Mouse (Mus musculus) small intestine, adult 2 months (tissue): Measurements from ENCODE around the gene Mtmr14. TPM values are rescaled to one million over a fixed set of nuclear protein-coding genes. Genes with fewer than 3 reads are reported as not detected.

Experiments used
- H3K27ac ChIP-seq: fragments of 200-500 bp; 2 replicates; pipeline ENCODE4 v1.5.1; 2012; ENCODE audit warnings: low read depth, low read length, control low read depth, inconsistent platforms; ENCODE audit not compliant: insufficient read depth
- H3K27me3 ChIP-seq: fragments of 200-500 bp; 2 replicates; pipeline ENCODE4 v1.6.1; 2012; ENCODE audit warnings: mild to moderate bottlenecking, moderate library complexity, low read length, inconsistent platforms; ENCODE audit not compliant: control insufficient read depth, insufficient read depth
- H3K36me3 ChIP-seq: fragments of 200-500 bp; 2 replicates; pipeline ENCODE4 v1.6.1; 2012; ENCODE audit warnings: mild to moderate bottlenecking, low read length, control low read depth, inconsistent platforms; ENCODE audit not compliant: control insufficient read depth, insufficient read depth
- H3K4me1 ChIP-seq: fragments of 200-500 bp; 2 replicates; pipeline ENCODE4 v1.6.1; 2012; ENCODE audit warnings: low read length, inconsistent platforms, mixed read lengths; ENCODE audit not compliant: control insufficient read depth, insufficient read depth, insufficient read length
- H3K4me3 ChIP-seq: fragments of 200-500 bp; 2 replicates; pipeline ENCODE4 v1.5.1; 2012; ENCODE audit warnings: low read depth, mild to moderate bottlenecking, control low read depth, inconsistent platforms, low read length, moderate library complexity
- CTCF ChIP-seq: fragments of 200-500 bp; IDR thresholded peaks from 2 replicates; pipeline ENCODE4 v1.5.1; 2012; ENCODE audit warnings: low read depth, mild to moderate bottlenecking, control low read depth, inconsistent platforms, low read length, moderate library complexity, mixed read lengths; ENCODE audit not compliant: insufficient replicate concordance, insufficient read length; ENCODE audit errors: extremely low read depth
- POLR2A ChIP-seq: fragments of 200-500 bp; IDR thresholded peaks from 2 replicates; pipeline ENCODE4 v1.6.1; 2012; ENCODE audit warnings: low read depth, mild to moderate bottlenecking, control low read depth, inconsistent platforms, low read length, moderate library complexity
- WGBS: fragments of 180-500 bp; shearing (Covaris S2); methylation state at CpG from one replicate; pipeline ENCODE4 v1.1.7; 2018; 5-methylcytosine and 5-hydroxymethylcytosine counted together
- polyA plus RNA-seq: library from polyadenylated mRNA; depleted of rRNA; stranded (reverse); fragments of >200 nt; gene quantifications from 2 replicates; pipeline ENCODE4 v1.2.3, GENCODE M21; 2012; rRNA removed

Mtmr14 gene
- polyA plus RNA-seq, 1 experiment = 66.0 TPM

DNA sequence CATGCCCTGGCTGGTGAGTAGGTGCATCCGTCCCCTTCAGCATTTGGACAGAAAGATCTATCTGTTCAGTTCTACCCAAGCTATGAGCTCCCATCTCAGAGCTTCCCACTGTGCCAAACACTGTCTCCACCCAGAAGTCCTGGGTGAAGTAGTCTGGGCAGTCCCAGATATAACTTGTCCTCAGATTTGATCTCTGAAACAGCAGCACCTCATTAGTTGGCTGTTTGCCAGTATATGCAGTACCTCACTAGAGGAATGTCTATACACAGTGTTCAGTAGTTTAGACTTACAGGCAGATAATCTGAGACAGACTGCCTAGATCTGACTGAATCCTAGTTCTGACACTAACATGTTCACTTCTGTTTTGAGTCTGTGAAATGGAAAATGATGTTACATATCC lies 91.8 kb downstream of the Mtmr14 start:
- H3K4me1 ChIP-seq = peaks cover 15% of the 10 kb centered on the region
- H3K36me3 ChIP-seq = peaks cover 11% of the 10 kb centered on the region
- H3K27me3 ChIP-seq = no peaks in the 10 kb centered on the region
- TF ChIP-seq POLR2A (no peak), CTCF (no peak)
- H3K27ac ChIP-seq = no peak overlapping the region
- WGBS = 93% methylated on average over 1 of the region's 1 CpGs
- no peak overlapping the region for H3K4me3 ChIP-seq

DNA sequence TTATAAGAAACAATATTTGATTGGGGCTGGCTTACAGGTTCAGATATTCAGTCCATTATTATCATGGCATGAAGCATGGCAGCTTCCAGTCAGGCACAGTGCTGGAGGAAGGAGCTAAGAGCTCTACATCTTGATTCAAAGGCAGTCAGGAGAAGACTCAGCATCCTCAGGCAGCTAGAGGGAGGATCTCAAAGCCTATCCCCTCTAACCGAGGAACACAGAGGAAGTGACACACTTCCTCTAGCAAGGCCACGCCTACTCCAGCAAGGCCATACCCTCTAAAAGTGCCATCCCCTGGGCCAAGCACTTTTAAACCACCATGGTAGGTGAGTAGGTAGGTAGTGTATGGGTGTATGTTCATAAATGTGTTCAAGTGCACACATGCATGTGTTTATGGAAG lies 92.9 kb downstream of the Mtmr14 start:
- H3K4me3 ChIP-seq = no peak overlapping the region
- no peak for TF ChIP-seq POLR2A
- no peak for TF ChIP-seq CTCF
- no peaks in the 10 kb centered on the region for H3K27me3 ChIP-seq
- no peak overlapping the region for H3K27ac ChIP-seq
- peaks cover 15% of the 10 kb centered on the region; the same call in 1 of the 2 replicates for H3K36me3 ChIP-seq
- WGBS = 46% methylated on average over 2 of the region's 2 CpGs
- H3K4me1 ChIP-seq = peaks cover 16% of the 10 kb centered on the region

Other genes starting within 250 kb of the Mtmr14 start
- gene Thumpd3, start 191.6 kb upstream of the Mtmr14 start, polyA plus RNA-seq = 3.9 and 5.4 TPM in 2 replicates
- gene Setd5, start 160.5 kb upstream of the Mtmr14 start, polyA plus RNA-seq = 15.3 and 25.4 TPM in 2 replicates
- 0.15 and 0.43 TPM in 2 replicates for gene Lhfpl4, start 42.5 kb upstream of the Mtmr14 start, polyA plus RNA-seq
- not detected in 2 replicates for gene Cpne9, start 44.5 kb downstream of the Mtmr14 start, polyA plus RNA-seq
- 7.4 and 12.9 TPM in 2 replicates for gene Brpf1, start 69.3 kb downstream of the Mtmr14 start, polyA plus RNA-seq
- gene Ogg1, start 89.1 kb downstream of the Mtmr14 start, polyA plus RNA-seq = 7.9 and 10.9 TPM in 2 replicates
- 16.6 and 19.2 TPM in 2 replicates for gene Camk1, start 106.1 kb downstream of the Mtmr14 start, polyA plus RNA-seq
- gene Tada3, start 140.0 kb downstream of the Mtmr14 start, polyA plus RNA-seq = 10.9 and 24.5 TPM in 2 replicates
- 45.9 and 96.0 TPM in 2 replicates for gene Arpc4, start 140.3 kb downstream of the Mtmr14 start, polyA plus RNA-seq
- 5.9 and 14.9 TPM in 2 replicates for gene Ttll3, start 151.4 kb downstream of the Mtmr14 start, polyA plus RNA-seq
- gene Rpusd3, start 181.5 kb downstream of the Mtmr14 start, polyA plus RNA-seq = 25.8 and 71.6 TPM in 2 replicates
- gene Cidec, start 197.9 kb downstream of the Mtmr14 start, polyA plus RNA-seq = 156 and 346 TPM in 2 replicates
- gene Jagn1, start 204.7 kb downstream of the Mtmr14 start, polyA plus RNA-seq = 36.9 and 39.4 TPM in 2 replicates
- 6.8 and 11.4 TPM in 2 replicates for gene Il17re, start 220.6 kb downstream of the Mtmr14 start, polyA plus RNA-seq
- 189 and 786 TPM in 2 replicates for gene Il17rc, start 233.6 kb downstream of the Mtmr14 start, polyA plus RNA-seq
- 5.7 and 6.6 TPM in 2 replicates for gene Creld1, start 245.5 kb downstream of the Mtmr14 start, polyA plus RNA-seq